Mouse (Mus musculus): ENCODE data around the gene Olfr1339. TPM values are rescaled to one million over a fixed set of nuclear protein-coding genes. Genes with fewer than 3 reads are reported as not detected.

The Olfr1339 gene
- total RNA-seq (2023), result not detected

DNA sequence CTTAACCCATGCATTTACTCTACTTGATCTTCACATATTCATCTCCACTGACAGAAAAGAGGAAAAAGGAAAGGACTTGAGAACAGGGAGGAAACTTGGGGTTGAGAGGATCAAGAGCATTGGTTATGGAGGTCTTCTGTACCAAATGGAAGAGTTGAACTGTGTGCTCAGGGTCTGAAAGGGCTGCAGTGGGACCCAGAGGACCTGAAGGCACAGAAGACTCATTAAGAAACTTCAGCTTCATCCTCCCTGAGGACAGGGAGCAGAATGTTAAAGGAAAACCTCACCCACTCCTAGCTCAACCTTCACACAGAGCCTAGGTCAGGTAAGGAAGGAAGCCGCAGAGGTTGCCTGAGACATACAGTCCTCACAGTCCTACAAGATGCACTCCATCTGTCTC is at the start of gene Olfr1339:
Gene Olfr1339, plus strand, starts transcription at position 301 of the 400 bp plus-strand sequence.

GRCm38 (mm10) chr4:118692412-118692973 is 39.5 kb upstream of the Olfr1339 start, which contains the start of gene Olfr1342:
Gene Olfr1342, minus strand, starts transcription at chr4:118692756.

GRCm38 (mm10) chr4:118703223-118703622 is 28.8 kb upstream of the Olfr1339 start, which contains the start of gene Olfr1341:
Gene Olfr1341, plus strand, starts transcription at chr4:118703523.

DNA sequence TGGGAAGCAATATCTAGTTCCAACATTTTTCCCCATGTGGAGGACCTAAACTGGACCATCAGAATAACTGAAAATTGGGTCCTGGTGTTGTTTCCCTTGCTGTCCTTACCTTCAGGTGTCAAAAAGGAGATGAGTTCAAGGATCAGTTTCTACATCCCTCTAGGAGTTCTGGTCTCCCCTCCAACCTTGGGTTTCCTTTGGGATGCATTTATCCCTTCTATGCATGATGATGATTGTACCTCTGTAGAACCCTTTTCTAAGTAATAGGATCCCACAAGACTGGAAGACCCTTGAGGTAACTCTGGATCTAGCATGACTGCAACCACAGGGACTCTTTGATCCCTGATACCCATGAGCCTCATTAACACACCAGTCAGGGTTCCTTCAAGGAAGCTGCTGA is 12.1 kb upstream of the Olfr1339 start, which contains the start of gene Olfr1340:
Gene Olfr1340, plus strand, starts transcription at position 301 of the 400 bp plus-strand sequence.

DNA sequence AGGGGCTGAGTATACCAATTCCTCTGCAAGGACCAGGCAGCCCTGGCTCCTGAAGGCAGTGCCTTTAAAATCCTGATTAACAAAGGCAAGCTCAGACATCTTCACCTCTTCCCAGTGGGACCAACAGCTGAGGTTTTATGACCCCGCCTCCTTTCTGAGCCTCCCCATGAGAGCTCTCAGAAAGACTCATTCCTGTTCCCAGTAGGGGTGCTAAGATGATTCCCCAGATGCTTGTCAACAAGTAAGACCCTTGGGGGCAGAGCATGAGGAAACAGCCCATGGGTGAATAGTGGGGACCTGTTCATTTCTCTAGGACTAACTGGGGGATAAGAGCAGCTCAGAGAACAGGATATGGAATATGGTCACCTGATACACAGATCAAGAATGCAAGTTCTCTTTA is 26.7 kb downstream of the Olfr1339 start, which contains the start of gene Olfr1338:
Gene Olfr1338, minus strand, starts transcription at position 101 of the 400 bp plus-strand sequence.

GRCm38 (mm10) chr4:118782486-118782885 is 50.5 kb downstream of the Olfr1339 start, which contains the start of gene Olfr1337:
Gene Olfr1337, minus strand, starts transcription at chr4:118782586.

Other genes starting within 250 kb of the Olfr1339 start
- not detected for gene Tie1, start 242.1 kb upstream of the Olfr1339 start, total RNA-seq (2023)
- gene 2610528J11Rik, start 205.2 kb upstream of the Olfr1339 start, total RNA-seq (2023), result not detected
- not detected for gene Tmem125, start 188.1 kb upstream of the Olfr1339 start, total RNA-seq (2023)
- gene Cfap57, start 111.4 kb upstream of the Olfr1339 start, total RNA-seq (2023), result not detected
- 65.9 TPM for gene Ebna1bp2, start 111.4 kb upstream of the Olfr1339 start, total RNA-seq (2023)
- gene Olfr62, start 73.2 kb upstream of the Olfr1339 start, total RNA-seq (2023), result not detected
- not detected for gene Olfr1342, start 39.4 kb upstream of the Olfr1339 start, total RNA-seq (2023)
- not detected for gene Olfr1341, start 28.7 kb upstream of the Olfr1339 start, total RNA-seq (2023)
- not detected for gene Olfr1340, start 12.0 kb upstream of the Olfr1339 start, total RNA-seq (2023)
- gene Olfr1338, start 26.6 kb downstream of the Olfr1339 start, total RNA-seq (2023), result not detected
- not detected for gene Olfr1337, start 50.4 kb downstream of the Olfr1339 start, total RNA-seq (2023)
- not detected for gene Olfr1335, start 77.8 kb downstream of the Olfr1339 start, total RNA-seq (2023)
- gene Olfr1333, start 104.1 kb downstream of the Olfr1339 start, total RNA-seq (2023), result not detected
- not detected for gene Olfr1331, start 132.5 kb downstream of the Olfr1339 start, total RNA-seq (2023)
- gene Olfr1330, start 156.4 kb downstream of the Olfr1339 start, total RNA-seq (2023), result not detected
- not detected for gene Olfr1329, start 185.3 kb downstream of the Olfr1339 start, total RNA-seq (2023)
- not detected for gene Olfr1328, start 206.4 kb downstream of the Olfr1339 start, total RNA-seq (2023)
- gene Lao1, start 229.4 kb downstream of the Olfr1339 start, total RNA-seq (2023), result not detected